Mouse (Mus musculus) cerebellum, adult 2 months (tissue): ENCODE measurements around the gene Ttll11.

ENCODE experiments used
- CTCF ChIP-seq: fragments of 200-500 bp; IDR thresholded peaks from 2 replicates; pipeline ENCODE4 v1.5.1; 2011; ENCODE audit warnings: low read depth, mild to moderate bottlenecking, control low read depth, low read length, moderate library complexity, borderline replicate concordance; ENCODE audit not compliant: insufficient read depth
- POLR2A ChIP-seq: fragments of 200-500 bp; IDR thresholded peaks from 2 replicates; pipeline ENCODE4 v1.6.1; 2011; ENCODE audit warnings: low read length, control low read depth, borderline replicate concordance; ENCODE audit not compliant: insufficient read depth

DNA sequence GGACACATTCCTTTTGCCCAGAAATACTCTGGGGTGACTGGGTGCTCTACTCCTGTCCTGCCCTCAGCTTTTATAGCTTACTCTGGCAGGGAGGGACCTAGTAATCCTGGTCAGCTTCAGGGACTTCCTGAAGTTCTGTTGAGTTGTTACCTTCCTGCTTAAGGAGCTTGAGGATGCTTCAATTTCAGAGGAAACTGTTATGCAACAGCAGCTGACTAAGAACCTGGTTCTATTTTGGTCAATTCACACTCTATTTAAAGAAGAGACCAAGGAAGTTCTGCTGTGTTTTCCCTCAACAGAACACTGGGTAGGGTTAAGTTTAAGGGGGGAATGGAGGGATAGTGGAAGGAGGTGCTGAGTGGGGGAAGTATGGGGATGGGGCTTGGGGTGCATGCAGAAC lies 19.5 kb upstream of the Ttll11 start:
- TF ChIP-seq CTCF (no peak), POLR2A (no peak)
